Mouse (Mus musculus) heart, postnatal 4 days (tissue): ENCODE results near the gene Mpp2. TPM values are rescaled to one million over a fixed set of nuclear protein-coding genes. Genes with fewer than 3 reads are reported as not detected.
A peak's percentile ranks its signal among the peaks of the same experiment; 100 is the strongest.

ENCODE experiments used
- DNase-seq: peaks from one replicate; pipeline ENCODE4 v3.0.0; 2021
- total RNA-seq, 2 experiments: library from RNA; stranded (reverse); gene quantifications; 2 replicates each; pipeline ENCODE4 v1.2.3; 2021

The Mpp2 gene
- total RNA-seq, result 1 to 10 TPM; 6.1 to 7.3 TPM

- peak; percentile 73 for DNase-seq
These were observed at the start of gene Mpp2 for GRCm38 (mm10) chr11:102087931-102088898. Gene Mpp2 (minus strand): TSS chr11:102088515.

DNA sequence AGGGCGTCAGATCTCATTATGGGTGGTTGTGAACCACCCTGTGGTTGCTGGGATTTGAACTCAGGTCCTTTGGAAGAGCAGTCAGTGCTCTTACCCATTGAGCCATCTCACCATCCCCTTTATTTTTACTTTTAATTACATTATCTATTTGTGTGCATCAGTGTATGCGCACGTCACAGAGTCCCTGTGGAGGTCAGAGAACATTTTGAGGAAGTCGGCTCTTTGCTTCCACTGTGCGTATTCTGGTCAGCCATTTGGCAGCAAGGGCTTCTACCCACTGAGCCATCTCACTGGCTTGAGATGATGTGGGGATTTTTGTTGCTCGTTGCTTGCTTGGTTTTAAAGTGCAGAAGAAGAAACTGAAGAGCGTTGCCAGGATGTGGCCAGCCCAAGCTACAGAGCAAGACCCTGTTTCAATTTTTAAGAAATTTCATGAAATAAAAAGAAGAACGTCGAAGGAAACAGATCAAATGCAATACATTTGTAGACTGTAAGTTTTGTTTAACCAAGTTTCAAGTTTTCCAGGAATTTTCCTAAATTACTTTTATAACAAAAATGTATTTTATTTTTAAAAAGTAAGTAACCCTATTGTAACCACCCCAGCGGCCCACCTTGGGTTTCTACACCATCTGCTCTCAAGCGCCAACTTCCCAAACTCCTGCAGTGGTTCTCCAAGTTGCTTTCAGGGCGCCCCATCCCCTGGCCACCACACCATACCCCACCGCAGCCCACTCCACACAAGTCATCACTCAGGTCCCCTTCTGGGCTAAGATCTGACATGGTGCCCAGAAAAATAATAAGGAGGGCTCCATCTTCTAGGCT is 49.5 kb upstream of the Mpp2 start:
- no peak for DNase-seq

GRCm38 (mm10) chr11:102134516-102134915 is 46.2 kb upstream of the Mpp2 start:
- DNase-seq, result no peak

- no peak for DNase-seq
These were observed 29.1 kb upstream of the Mpp2 start for GRCm38 (mm10) chr11:102117386-102117785.

DNA sequence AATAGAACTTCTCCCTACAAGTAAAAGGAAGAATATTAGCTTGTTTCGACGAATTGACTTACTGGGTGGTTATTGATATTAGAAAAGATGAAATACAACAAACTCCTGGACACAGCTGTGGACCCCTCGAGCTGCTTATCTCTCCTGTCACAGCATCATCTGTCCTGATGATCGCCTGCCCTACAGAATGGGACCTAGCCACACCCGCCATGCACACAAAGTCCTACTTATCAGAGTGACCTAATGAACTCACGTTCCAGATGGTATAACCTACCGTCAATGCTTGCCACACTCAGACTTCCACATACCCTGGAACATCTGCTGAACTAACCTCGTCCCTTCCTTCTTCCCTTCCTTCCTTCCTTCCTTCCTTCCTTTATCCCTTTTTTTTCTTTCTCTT is 27.9 kb upstream of the Mpp2 start:
- DNase-seq, result no peak

DNA sequence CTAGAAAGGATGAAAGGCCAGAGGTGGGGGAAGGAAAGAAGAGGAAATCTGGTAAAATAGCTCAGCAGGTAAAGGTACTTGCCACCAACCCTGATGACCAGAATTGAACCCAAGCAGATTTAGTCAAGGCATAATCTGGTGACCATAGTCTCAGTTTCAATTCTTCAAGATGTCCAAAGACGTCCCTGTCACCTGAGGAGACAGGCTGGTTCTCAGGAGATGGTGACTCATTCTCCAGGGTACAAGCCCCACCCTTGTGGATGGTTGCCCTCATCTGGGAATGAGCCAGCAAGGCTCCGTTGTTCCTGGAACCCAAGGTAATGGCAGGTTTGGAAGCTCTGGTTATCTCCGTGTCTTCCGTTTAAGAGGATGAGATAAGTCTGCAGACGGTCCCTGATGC is 23.3 kb upstream of the Mpp2 start:
- no peak for DNase-seq

GRCm38 (mm10) chr11:102107732-102108131 is 19.4 kb upstream of the Mpp2 start, which contains the start of gene Pyy:
Gene Pyy (minus strand): TSS chr11:102107832.
- DNase-seq, result no peak

DNA sequence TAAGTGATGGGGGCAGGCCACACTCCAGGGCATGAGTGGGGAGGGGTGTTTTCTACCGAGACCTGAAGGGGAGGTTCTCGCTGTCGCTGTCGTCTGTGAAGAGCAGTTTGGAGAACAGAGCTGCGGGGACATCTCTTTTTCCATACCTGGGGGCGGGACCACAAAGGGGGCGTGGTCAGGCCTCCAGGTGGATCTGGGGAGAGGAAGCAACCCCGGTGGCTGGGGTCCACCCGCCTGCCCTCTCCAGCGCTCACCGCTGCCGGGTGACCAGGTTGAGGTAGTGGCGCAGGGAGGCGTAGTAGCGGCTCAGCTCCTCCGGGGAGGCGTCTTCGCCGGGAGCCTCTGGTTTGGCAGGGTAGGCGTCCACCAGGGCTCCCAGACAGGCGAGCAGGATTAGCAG is 18.6 kb upstream of the Mpp2 start:
- no peak for DNase-seq

- DNase-seq, result peak; percentile 81
These were observed 14.4 kb upstream of the Mpp2 start for GRCm38 (mm10) chr11:102102485-102103258.

GRCm38 (mm10) chr11:102101219-102101618 is 12.9 kb upstream of the Mpp2 start, which contains the start of gene Ppy:
Gene Ppy (minus strand): TSS chr11:102101319.
- DNase-seq, result no peak

GRCm38 (mm10) chr11:102096887-102097391 is 8.6 kb upstream of the Mpp2 start:
- peak; percentile 80 for DNase-seq

DNA sequence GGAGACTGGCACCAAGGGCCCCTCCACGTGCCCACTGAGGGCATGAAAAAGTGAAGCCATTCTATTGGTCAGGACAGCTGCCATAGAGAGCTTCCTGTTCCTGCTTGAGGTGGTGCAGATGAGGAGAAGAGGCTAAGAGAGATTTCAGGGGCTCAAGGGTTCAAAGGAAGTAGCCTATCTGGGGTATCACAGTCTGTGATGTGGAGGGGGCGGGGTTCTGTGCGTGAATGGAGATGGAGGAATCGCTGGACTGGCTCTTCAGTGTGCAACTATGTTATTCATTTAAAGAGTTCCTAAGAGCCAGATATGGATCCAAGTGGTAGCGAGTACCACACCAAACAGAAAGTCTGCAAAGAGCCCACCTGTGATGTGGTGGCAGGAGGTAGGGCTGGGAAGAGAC is 8.1 kb upstream of the Mpp2 start:
- no peak for DNase-seq

GRCm38 (mm10) chr11:102095676-102096075 is 7.4 kb upstream of the Mpp2 start:
- DNase-seq, result no peak

DNA sequence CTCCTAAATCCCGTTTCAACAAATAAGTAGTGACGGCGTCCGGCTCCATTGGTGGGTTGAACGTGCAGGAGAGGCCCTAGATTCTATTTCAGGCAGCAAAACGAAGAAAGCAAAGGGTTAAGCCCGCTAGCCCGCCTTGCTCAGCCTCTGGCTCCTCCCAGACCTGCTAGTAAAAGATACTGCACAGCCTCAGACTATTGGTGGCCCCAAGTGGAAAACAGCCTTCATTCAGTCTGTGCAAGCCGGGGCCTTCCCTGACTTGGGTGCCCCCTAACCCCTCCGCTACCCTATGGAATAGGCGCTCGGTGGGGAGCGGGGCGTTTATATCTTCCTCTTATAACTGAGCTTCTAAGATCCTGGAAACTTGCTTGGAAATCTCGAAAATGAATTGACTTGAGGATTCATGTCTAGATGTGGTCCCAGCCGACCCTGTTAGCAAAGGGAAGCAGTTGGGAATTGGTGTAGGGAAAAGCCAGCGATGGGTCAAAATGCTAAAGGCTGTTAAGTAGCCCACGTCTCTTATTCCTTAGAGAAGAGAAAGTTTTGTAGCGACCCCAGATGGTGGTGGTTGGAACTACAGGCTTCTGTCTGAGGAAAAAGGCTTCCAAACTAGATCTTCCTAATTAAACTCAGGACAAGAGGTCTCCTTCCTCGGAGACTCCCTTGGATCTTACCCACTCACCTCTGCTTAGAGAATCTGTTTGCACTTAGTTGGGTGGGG is 933 bp upstream of the Mpp2 start:
- DNase-seq, result peak; percentile 73

- peak; percentile 74 for DNase-seq
These were observed 1.1 kb downstream of the Mpp2 start for GRCm38 (mm10) chr11:102087081-102087751.

DNA sequence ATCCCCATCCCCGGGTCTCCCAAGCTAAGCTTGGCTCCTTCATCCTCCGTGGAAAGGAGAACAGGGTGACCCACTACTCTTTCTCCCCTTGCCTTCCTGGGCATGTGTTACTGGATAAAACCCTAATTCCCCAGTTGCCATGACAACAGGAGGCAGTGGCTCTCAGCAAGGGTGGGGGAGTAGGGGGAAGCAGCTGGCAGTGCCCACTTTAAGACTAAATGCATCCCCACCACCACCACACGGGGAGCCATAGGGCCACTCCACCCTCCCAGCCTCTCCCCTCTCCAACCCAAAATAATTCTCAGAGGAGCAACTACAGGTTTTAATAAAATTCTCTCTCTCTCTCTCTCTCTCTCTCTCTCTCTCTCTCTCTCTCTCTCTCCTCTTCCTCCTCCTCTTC is 2.0 kb downstream of the Mpp2 start:
- no peak for DNase-seq

DNA sequence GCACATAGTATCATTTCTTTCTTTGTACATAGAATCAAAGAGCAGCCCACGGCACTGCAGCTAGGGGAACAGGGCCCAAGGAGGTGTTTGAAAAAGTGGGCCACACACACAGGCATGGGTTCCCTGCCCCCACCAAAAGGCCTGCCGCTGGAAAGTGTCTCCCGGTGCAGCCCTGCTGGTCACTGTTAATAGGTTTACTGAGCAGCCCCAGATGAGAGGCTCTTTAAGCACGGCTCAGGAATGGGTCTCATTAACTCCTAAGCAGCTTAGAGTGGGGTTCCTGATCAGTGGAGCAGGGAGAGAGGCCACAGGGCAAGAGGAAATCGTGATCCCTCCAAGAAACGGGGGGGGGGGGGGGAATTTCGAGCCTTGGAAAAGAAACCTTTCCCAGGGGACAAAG is 4.2 kb downstream of the Mpp2 start:
- DNase-seq, result no peak

- DNase-seq, result no peak
These were observed 5.1 kb downstream of the Mpp2 start for GRCm38 (mm10) chr11:102083193-102083592.

DNA sequence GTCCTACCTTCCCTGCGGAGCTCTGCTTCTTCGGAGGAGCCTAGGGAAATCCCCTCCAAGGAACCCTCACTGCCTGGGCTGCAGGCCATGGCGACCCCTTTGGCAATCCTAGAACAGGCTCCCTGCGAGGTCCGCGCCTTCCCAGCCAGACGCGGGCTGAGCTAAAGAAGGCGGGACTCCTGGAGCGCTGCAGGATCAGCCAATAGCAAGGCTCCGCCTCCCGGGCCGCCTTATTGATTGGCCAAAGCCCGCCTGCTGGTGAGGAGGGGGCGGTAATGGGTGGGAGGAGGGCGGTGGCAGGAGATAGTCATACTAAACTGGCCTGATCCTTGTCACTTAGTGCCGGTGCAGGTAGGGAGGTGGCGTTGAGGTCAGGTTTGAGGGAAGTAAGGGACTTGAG is 6.0 kb downstream of the Mpp2 start:
- DNase-seq, result peak; percentile 82

DNA sequence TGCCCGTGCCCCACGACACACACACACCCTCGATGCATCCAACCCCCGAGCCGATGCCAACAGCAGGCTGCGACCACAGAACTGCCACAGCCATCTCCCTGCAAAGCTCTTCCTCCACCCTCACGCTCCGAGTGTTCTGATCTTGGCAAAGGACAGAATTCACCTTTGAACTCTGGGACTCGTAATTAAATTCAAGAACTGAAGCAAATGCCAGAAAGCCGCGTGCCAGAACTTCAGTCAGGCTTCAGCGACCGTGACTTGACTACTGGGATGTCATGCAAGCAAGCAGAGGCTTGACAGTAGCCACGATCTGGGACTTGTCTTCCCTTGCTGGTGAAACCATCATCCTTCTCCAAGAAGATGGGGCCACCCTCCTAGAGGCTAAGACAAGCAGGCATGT is 14.6 kb downstream of the Mpp2 start:
- no peak for DNase-seq

GRCm38 (mm10) chr11:102072729-102073128 is 15.6 kb downstream of the Mpp2 start:
- no peak for DNase-seq
